Mouse (Mus musculus) forebrain, embryonic 13.5 days (tissue): Measurements from ENCODE around the gene Pdzd3. TPM values are rescaled to one million over a fixed set of nuclear protein-coding genes. Genes with fewer than 3 reads are reported as not detected.

Experiments used
- ATAC-seq: fragments of 200-750 bp; cut with Nextera tagmentation; 2 replicates; pipeline ENCODE4 v1.8.0; 2017
- H3K27ac ChIP-seq: fragments of 300-500 bp; sonication (generic); 2 replicates; pipeline ENCODE4 v1.5.1; 2015; ENCODE audit warnings: inconsistent platforms, mild to moderate bottlenecking, moderate library complexity
- H3K27me3 ChIP-seq: fragments of 300-500 bp; sonication (generic); 2 replicates; pipeline ENCODE4 v1.6.1; 2015; ENCODE audit warnings: mild to moderate bottlenecking, inconsistent platforms
- H3K36me3 ChIP-seq: fragments of 300-500 bp; sonication (generic); 2 replicates; pipeline ENCODE4 v1.6.1; 2015; ENCODE audit warnings: mild to moderate bottlenecking, inconsistent platforms; ENCODE audit not compliant: poor library complexity, severe bottlenecking
- H3K4me1 ChIP-seq: fragments of 300-500 bp; sonication (generic); 2 replicates; pipeline ENCODE4 v1.6.1; 2015; ENCODE audit warnings: inconsistent platforms
- H3K4me2 ChIP-seq: fragments of 300-500 bp; sonication (generic); 2 replicates; pipeline ENCODE4 v1.6.1; 2015; ENCODE audit warnings: inconsistent platforms, mild to moderate bottlenecking, moderate library complexity
- H3K4me3 ChIP-seq: fragments of 300-500 bp; sonication (generic); 2 replicates; pipeline ENCODE4 v1.5.1; 2015; ENCODE audit warnings: mild to moderate bottlenecking, inconsistent platforms
- H3K9ac ChIP-seq: fragments of 300-500 bp; sonication (generic); 2 replicates; pipeline ENCODE4 v1.6.1; 2015; ENCODE audit warnings: mild to moderate bottlenecking, inconsistent platforms
- H3K9me3 ChIP-seq: fragments of 300-500 bp; sonication (generic); replicated peaks from 2 replicates; pipeline ENCODE4 v1.6.1; 2016; ENCODE audit warnings: inconsistent platforms
- WGBS: fragments of 180-500 bp; shearing (Covaris S2); methylation state at CpG from one replicate; pipeline ENCODE4 v1.1.7; 2015; 5-methylcytosine and 5-hydroxymethylcytosine counted together
- polyA plus RNA-seq: library from polyadenylated mRNA; unstranded; fragments of >200 nt; fragmentation: Nextera tagmentation; extraction: Ambion mirVana; gene quantifications from 2 replicates; pipeline ENCODE4 v1.2.1, GENCODE M21; 2015

Gene Pdzd3
- polyA plus RNA-seq, 1 experiment from 2014 or later = 0.39 TPM

GRCm38 (mm10) chr9:44249181-44250146, 1.8 kb downstream of the Pdzd3 start:
- Histone ChIP-seq H3K27ac (no peak overlapping the region), H3K9me3 (no peaks in the 10 kb centered on the region), H3K9ac (0 out of 2 replicates have a peak overlapping the region, but pooled peaks have one; percentile 30), H3K4me2 (no peak overlapping the region), H3K4me3 (no peak overlapping the region), H3K27me3 (peaks cover 5% of the 10 kb centered on the region; the same call in 1 of the 2 replicates), H3K4me1 (peaks cover 39% of the 10 kb centered on the region), H3K36me3 (no peaks in the 10 kb centered on the region)
- ATAC-seq = peak; percentile 76; the same call in 1 of the 2 replicates
- WGBS = 53% methylated on average over 26 of the region's 26 CpGs

DNA sequence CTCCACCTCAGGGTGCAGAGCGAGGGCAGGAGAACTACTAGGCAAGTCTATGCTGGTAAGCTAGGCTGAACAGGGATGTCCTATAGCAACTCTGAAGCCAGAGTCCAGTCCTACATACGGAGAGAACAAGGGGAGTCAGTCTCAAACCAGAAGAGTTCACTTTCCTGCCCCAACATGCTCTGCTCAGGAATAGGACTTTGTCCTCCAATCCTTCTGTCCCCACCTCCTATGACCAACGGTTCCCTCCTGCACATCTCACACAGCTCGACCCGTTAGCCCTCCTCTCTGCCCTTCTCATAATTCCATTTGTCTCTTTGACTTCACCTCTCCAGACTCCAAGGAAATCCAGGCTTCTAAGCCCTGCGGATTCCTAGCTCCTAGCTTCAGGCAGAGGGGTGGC, 3.4 kb downstream of the Pdzd3 start:
- 81% methylated on average over 6 of the region's 6 CpGs for WGBS
- H3K4me1 ChIP-seq = peaks cover 23% of the 10 kb centered on the region
- no peaks in the 10 kb centered on the region for H3K9me3 ChIP-seq
- no peak overlapping the region for H3K27ac ChIP-seq
- H3K9ac ChIP-seq = no peak overlapping the region
- H3K27me3 ChIP-seq = peaks cover 5% of the 10 kb centered on the region; the same call in 1 of the 2 replicates
- no peak overlapping the region for H3K4me3 ChIP-seq
- ATAC-seq = no peak
- no peaks in the 10 kb centered on the region for H3K36me3 ChIP-seq
- no peak overlapping the region for H3K4me2 ChIP-seq

DNA sequence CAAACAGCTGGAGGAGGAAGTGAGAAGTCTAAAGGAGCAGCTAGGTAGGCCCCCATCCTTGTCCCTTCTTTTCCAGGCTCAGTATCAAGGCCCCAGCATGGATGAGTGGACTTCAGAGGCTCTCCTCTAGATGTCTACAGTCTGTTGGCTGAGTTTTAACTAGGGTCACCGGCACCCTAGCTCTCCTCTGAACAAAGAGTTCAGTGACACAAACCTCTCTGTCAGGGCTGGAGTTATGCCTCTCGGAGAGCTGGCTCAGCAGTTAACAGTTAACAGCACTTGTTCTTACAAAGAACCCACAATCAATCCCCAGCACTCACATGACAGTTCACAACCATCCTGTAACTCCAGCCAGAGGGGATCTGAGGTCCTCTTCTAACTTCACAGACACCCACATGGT, 7.7 kb downstream of the Pdzd3 start:
- Histone ChIP-seq H3K9me3 (no peaks in the 10 kb centered on the region), H3K4me1 (no peaks in the 10 kb centered on the region), H3K4me2 (no peak overlapping the region), H3K36me3 (no peaks in the 10 kb centered on the region), H3K27ac (no peak overlapping the region), H3K9ac (no peak overlapping the region), H3K27me3 (no peaks in the 10 kb centered on the region), H3K4me3 (no peak overlapping the region)
- WGBS = 61% methylated on average over 2 of the region's 2 CpGs
- ATAC-seq = no peak

DNA sequence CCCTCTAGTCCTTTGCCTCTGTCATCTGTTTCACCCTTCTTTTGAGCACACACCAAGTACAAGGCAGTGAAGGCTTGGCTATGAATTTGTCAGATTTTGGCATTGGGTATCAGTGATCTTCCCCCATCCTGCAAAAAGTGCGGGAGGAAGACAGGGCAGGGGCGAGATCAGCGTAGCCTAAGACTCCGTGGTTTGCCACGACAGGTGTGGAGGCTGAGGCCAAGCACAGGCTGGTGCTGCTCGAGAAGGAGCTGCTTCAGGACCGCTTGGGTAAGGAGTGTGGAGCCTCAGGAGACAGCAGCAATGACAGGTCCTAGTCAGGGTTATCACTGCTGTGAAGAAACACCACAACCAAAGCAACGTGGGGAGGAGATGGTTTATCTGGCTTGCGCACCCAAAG, 9.9 kb downstream of the Pdzd3 start:
- Histone ChIP-seq H3K9me3 (no peaks in the 10 kb centered on the region), H3K27ac (no peak overlapping the region), H3K36me3 (no peaks in the 10 kb centered on the region), H3K4me3 (no peak overlapping the region), H3K27me3 (no peaks in the 10 kb centered on the region), H3K9ac (no peak overlapping the region), H3K4me1 (no peaks in the 10 kb centered on the region), H3K4me2 (no peak overlapping the region)
- 78% methylated on average over 9 of the region's 9 CpGs for WGBS
- ATAC-seq = no peak

GRCm38 (mm10) chr9:44240911-44241310, 10.4 kb downstream of the Pdzd3 start:
- Histone ChIP-seq H3K27me3 (no peaks in the 10 kb centered on the region), H3K4me1 (no peaks in the 10 kb centered on the region)

DNA sequence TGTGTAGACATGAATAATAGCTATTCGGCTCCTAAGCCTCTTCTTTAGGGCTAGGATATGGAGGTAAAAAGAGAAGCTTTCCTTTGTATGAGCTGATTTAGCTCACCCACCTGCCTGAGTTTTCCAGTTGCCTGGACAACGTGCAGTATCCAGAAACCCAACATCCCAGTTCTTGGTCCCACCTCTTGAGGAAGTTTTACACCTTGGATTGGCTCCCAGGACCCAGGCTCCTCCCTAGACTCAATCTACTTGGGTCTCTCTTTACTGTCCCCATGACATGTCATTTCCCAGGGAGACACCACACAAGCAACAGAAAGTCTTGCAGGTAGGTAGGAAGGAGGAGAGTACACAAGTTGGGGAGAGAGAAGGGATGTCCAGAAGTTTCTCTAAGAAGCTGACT, 10.9 kb downstream of the Pdzd3 start, which contains the start of gene Ccdc153:
Gene Ccdc153 (plus strand): TSS at position 278 of the 400 bp plus-strand sequence.
- no peaks in the 10 kb centered on the region for H3K27me3 ChIP-seq
- H3K9ac ChIP-seq = no peak within 1 kb of the TSS
- no peak for ATAC-seq
- H3K36me3 ChIP-seq = no peaks in the 10 kb centered on the region
- no peaks in the 10 kb centered on the region for H3K9me3 ChIP-seq
- WGBS = 59% methylated on average over 2 of the region's 2 CpGs
- no peak within 1 kb of the TSS for H3K27ac ChIP-seq
- no peak within 1 kb of the TSS for H3K4me3 ChIP-seq
- H3K4me2 ChIP-seq = no peak within 1 kb of the TSS
- H3K4me1 ChIP-seq = no peaks in the 10 kb centered on the region

More at GRCm38 (mm10) chr9:44240911-44241310, 10.4 kb downstream of the Pdzd3 start:
- no peak for ATAC-seq
- H3K4me3 ChIP-seq = no peak overlapping the region
- no peaks in the 10 kb centered on the region for H3K9me3 ChIP-seq
- 50% methylated on average over 5 of the region's 5 CpGs for WGBS
- no peaks in the 10 kb centered on the region for H3K36me3 ChIP-seq
- no peak overlapping the region for H3K4me2 ChIP-seq
- H3K9ac ChIP-seq = no peak overlapping the region
- no peak overlapping the region for H3K27ac ChIP-seq

DNA sequence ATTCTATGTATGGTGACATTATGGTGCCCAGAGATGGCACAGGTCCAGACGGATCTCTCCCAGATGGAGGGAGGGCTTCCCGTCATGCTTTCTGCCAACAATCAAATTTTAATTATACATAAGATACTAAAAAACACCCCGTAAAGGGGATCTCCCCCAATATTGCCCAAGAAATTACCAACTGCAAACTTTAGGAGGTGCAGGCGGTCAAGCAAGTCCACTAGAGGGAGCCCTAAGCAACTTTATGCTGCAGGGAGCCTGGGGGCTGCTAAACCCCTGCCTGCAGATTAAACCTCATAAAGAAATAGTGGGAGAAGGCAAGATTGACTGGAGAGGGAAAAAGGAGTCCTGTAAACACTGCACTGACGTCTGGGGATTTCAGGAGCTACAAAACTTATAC, 11.8 kb downstream of the Pdzd3 start:
- Histone ChIP-seq H3K9ac (no peak overlapping the region), H3K4me3 (no peak overlapping the region), H3K9me3 (no peaks in the 10 kb centered on the region), H3K36me3 (no peaks in the 10 kb centered on the region), H3K27ac (no peak overlapping the region), H3K27me3 (no peaks in the 10 kb centered on the region), H3K4me1 (peaks cover 4% of the 10 kb centered on the region; the same call in 1 of the 2 replicates), H3K4me2 (no peak overlapping the region)
- no peak for ATAC-seq
- 12% methylated on average over 5 of the region's 5 CpGs for WGBS

DNA sequence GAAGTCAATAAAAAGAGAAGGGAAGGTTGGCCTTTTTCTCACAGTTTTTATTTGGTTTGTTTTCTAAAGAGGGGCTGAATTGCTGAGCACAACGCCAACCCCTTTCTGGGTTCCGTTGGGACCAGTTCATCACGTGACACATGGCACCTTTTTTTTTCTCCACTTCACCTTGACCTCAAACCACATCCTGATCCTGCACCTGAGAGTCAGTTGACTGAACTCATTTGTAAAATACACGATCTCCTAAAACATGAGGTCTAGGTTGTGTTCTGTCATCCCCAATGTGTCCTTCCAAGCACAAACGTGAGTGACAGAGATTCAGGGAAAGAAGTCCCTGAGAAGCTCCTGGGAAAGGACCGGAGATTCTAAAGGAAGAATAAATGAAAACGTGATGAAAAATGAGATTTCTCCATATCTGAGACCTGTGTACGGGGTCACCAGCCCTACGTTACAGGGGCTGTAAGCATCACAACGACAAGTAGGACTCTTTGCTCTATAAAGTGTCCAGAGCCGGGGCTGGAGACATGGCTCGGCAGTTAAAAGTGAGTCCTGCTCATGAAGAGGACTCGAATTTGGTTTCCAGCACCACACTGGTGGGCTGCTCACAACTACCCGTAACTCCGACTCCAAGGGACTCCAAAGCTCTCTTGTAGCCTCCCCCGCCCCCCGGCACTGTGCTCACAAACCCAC, 12.6 kb downstream of the Pdzd3 start:
- no peak for ATAC-seq
- H3K4me1 ChIP-seq = peaks cover 4% of the 10 kb centered on the region; the same call in 1 of the 2 replicates

GRCm38 (mm10) chr9:44237128-44237527, 14.1 kb downstream of the Pdzd3 start:
- Histone ChIP-seq H3K4me3 (no peak overlapping the region), H3K27me3 (no peaks in the 10 kb centered on the region), H3K9ac (no peak overlapping the region), H3K4me1 (peaks cover 12% of the 10 kb centered on the region), H3K9me3 (no peaks in the 10 kb centered on the region), H3K36me3 (no peaks in the 10 kb centered on the region), H3K4me2 (no peak overlapping the region), H3K27ac (no peak overlapping the region)
- 87% methylated on average over 4 of the region's 4 CpGs for WGBS
- no peak for ATAC-seq

More for the DNA sequence above, 12.6 kb downstream of the Pdzd3 start:
- Histone ChIP-seq H3K4me2 (no peak overlapping the region), H3K9me3 (no peaks in the 10 kb centered on the region), H3K27ac (no peak overlapping the region), H3K9ac (no peak overlapping the region), H3K27me3 (no peaks in the 10 kb centered on the region), H3K36me3 (no peaks in the 10 kb centered on the region), H3K4me3 (no peak overlapping the region)
- WGBS = 84% methylated on average over 17 of the region's 17 CpGs

- no peak for ATAC-seq
- Histone ChIP-seq H3K9ac (no peak overlapping the region), H3K36me3 (no peaks in the 10 kb centered on the region), H3K9me3 (no peaks in the 10 kb centered on the region), H3K27ac (no peak overlapping the region), H3K4me2 (no peak overlapping the region), H3K27me3 (no peaks in the 10 kb centered on the region), H3K4me3 (no peak overlapping the region), H3K4me1 (peaks cover 17% of the 10 kb centered on the region)
- 70% methylated on average over 4 of the region's 4 CpGs for WGBS
Observed at GRCm38 (mm10) chr9:44236601-44237000, 14.7 kb downstream of the Pdzd3 start.

- ATAC-seq = peak; percentile 31; the same call in 1 of the 2 replicates
- no peaks in the 10 kb centered on the region for H3K27me3 ChIP-seq
- H3K4me1 ChIP-seq = peaks cover 28% of the 10 kb centered on the region
- peak overlapping the region; percentile 93; the same call in 1 of the 2 replicates for H3K27ac ChIP-seq
- no peaks in the 10 kb centered on the region for H3K9me3 ChIP-seq
- H3K36me3 ChIP-seq = no peaks in the 10 kb centered on the region
- WGBS = 28% methylated on average over 19 of the region's 19 CpGs
- no peak overlapping the region for H3K9ac ChIP-seq
- H3K4me3 ChIP-seq = peak overlapping the region; percentile 88
- H3K4me2 ChIP-seq = peak overlapping the region; percentile 84
Observed at GRCm38 (mm10) chr9:44234479-44235427, 16.5 kb downstream of the Pdzd3 start.
